Mouse (Mus musculus) T-cell, adult 2 months (primary cell): ENCODE results near the gene Gm17727.
"Not testable (repeated sequence)": the region's sequence is repeated elsewhere in the genome, so short reads cannot be mapped to it uniquely, and the experiment has no call there.

Experiments
- DNase-seq: peaks from one replicate; pipeline ENCODE4 v3.0.0; 2022; ENCODE audit warnings: low spot score

Gene Gm17727

GRCm38 (mm10) chr9:35778009-35778408, at the start of gene Gm17727:
Gm17727 (minus strand) TSS chr9:35778109.
- DNase-seq, result no peak

DNA sequence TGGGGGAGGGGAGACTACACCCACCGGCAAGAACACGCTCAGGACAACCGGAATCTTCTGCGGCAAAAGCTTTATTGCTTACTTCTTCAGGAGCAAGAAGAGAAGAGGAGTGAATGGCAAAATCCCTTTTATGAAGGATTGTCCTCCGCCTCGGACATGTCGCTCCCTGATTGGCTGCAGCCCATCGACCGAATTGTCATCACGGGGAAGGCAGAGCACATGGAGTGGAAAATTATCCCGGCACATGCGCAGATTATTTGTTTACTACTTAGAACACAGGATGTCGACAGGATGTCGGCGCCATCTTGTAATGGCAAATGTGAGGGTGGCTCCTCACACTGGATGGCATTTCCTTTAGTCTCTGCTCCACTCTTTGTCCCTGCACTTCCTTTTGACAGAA, 40.0 kb upstream of the Gm17727 start:
- not testable (repeated sequence) for DNase-seq

GRCm38 (mm10) chr9:35798146-35798545, 20.2 kb upstream of the Gm17727 start:
- no peak for DNase-seq

GRCm38 (mm10) chr9:35790001-35790400, 12.1 kb upstream of the Gm17727 start, which contains the start of the genes Gm27235 and D730048I06Rik:
Gm27235 (minus strand) TSS chr9:35790101.
D730048I06Rik (minus strand) TSS chr9:35790112.
- DNase-seq, result no peak

DNA sequence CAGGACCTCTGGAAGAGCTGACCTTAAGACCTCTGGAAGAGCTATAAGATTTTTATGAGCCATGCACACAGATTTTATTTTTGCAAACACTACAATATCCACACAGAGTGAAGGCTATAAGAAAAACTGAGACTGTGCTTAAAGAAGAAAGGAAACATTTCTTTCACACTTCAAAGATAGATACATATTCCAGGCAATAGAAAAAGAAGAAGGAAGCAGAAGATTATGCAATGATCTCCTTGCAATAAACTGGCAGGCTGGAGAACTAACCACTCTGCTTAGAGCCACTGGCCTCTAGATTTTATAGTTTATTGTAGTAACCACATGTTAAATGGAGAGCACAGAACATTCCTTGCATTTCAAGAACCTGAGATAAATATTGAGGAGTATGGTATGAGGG, 21.1 kb downstream of the Gm17727 start:
- DNase-seq, result no peak

DNA sequence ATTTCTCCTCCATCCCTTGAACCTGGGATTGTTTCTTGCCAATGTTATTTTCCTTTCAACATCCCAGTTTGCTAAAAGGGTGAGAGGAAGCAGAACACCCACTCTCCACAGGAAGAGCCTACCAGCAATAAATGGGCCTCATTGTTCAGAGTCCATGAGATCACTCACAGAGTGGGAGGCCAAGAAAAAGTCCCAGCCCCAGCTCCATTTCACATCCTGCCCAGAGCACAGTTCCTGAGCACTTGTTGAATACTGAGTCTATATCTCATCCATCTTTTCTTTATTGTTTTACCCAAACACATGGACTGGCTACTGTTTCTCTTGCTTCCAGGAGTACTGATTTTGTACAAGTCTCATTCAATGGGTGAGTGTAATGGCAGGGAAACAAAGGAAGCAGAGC, 37.2 kb downstream of the Gm17727 start, which contains the start of gene Gm17677:
Gene Gm17677 (plus strand): TSS at position 301 of the 400 bp plus-strand sequence.
- no peak for DNase-seq
